In the genomic region with DNA sequence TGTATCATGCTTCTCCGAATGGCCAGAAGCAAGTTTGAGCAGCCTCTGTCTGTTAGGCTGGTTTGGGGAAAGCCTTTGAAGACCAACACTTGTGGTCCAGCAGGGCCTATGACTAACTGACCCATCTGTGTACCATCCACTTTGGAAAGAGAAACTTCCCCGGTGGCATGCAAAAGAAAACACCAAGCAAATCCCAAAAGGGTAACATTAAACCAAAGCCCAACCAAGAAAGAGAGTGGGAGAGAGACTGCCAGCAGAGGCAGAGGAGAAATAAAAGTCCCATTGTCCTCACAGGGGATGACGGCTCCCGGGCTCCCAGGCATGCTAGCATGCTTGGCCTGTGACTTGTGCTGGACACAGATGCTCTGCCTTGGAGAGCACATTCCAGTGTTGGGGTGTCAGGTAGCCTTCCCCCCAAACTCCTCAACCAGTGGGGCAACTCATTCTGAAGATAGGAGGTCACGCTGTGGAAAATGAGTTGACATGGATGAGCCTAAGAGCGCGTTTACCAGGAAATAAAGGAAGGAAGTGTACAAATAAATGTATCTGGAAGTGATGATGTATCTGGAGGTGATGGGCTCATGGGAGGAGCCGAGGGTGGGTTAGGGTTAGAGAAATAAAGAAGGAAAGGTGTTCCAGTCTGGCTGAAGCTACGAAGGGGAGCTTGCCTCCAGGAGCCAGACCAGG, we compare ENCODE assay signal across 28 mouse cellular contexts. TPM values are rescaled to one million over a fixed set of nuclear protein-coding genes. Genes with fewer than 3 reads are reported as not detected.
DNase-seq lines count a peak whose midpoint lies in the region; ATAC-seq and TF ChIP-seq lines count a peak whose summit lies in the region.
"Had no signal": no experiment of that assay in that cellular context is flagged by ENCODE, and none has a peak within 500 bp of the region (broad histone marks: within the 10 kb centered on the region; RNA-seq: fewer than 3 reads in every experiment).

No protein-coding gene starts in this region.

- peak; percentile 6 for DNase-seq in lung, embryonic 14.5 days
- DNase-seq in lung, postnatal 0 days (ENCODE audit: low spot score): no peak
- peak; percentile 76 for DNase-seq in NIH3T3 (ENCODE audit: low read depth)
- DNase-seq in embryo, embryonic 9.5 days (ENCODE audit: extremely low spot score): peak; percentile 45
- DNase-seq in forelimb bud, embryonic 11.5 days (ENCODE audit: low read depth, low spot score): peak; percentile 52
- no peak for DNase-seq in thymus, adult 2 months
- no peak for DNase-seq in spleen, postnatal 4 days (ENCODE audit: low spot score in 2 of 2)
- no peak for DNase-seq in B cell, adult 2 months
- DNase-seq: adrenal gland, adult 2 months; cerebellum, postnatal 10 days; gastrocnemius, postnatal 10 days; heart, adult 18-20 months; kidney, adult 9 months; kidney, postnatal 4 days; layer of hippocampus, adult 9-11 months; lung, adult 2 months; lung, postnatal 4 days; right cerebral cortex, postnatal 14 days; spleen, adult 18-20 months; thymus, adult 18-20 months had no signal

- WGBS in lung, embryonic 14.5 days: 54% methylated on average over 9 of the region's 9 CpGs
- 49% methylated on average over 9 of the region's 9 CpGs for WGBS in lung, postnatal 0 days
- WGBS in thymus, adult 2 months: 77% methylated on average over 9 of the region's 9 CpGs

- H3K9ac ChIP-seq in lung, embryonic 14.5 days: no peak overlapping the region
- no peak overlapping the region for H3K9ac ChIP-seq in lung, postnatal 0 days (replicated peaks; ENCODE audit: low read depth)
- H3K9ac ChIP-seq: heart, embryonic 15.5 days; hindbrain, embryonic 15.5 days; intestine, embryonic 15.5 days; limb, embryonic 12.5 days; liver, embryonic 12.5 days; midbrain, embryonic 13.5 days had no signal

- no peak for ATAC-seq in lung, embryonic 14.5 days (ENCODE audit: insufficient read depth)
- no peak for ATAC-seq in lung, postnatal 0 days
- ATAC-seq: intestine, embryonic 15.5 days; liver, embryonic 12.5 days; midbrain, embryonic 13.5 days had no signal

- H3K9me3 ChIP-seq in lung, embryonic 14.5 days (ENCODE audit: low read depth, low read length): no peaks in the 10 kb centered on the region
- H3K9me3 ChIP-seq in lung, postnatal 0 days (ENCODE audit: low read length): no peaks in the 10 kb centered on the region
- H3K9me3 ChIP-seq: forebrain, embryonic 10.5 days; heart, embryonic 15.5 days; hindbrain, embryonic 15.5 days; intestine, embryonic 15.5 days; limb, embryonic 12.5 days; midbrain, embryonic 13.5 days had no signal

- no peaks in the 10 kb centered on the region for H3K36me3 ChIP-seq in lung, embryonic 14.5 days (ENCODE audit: insufficient read depth)
- H3K36me3 ChIP-seq in lung, postnatal 0 days (ENCODE audit: insufficient read depth, low read length): no peaks in the 10 kb centered on the region
- H3K36me3 ChIP-seq in thymus, adult 2 months (ENCODE audit: control insufficient read depth, insufficient read depth, low read length): no peaks in the 10 kb centered on the region
- H3K36me3 ChIP-seq: forebrain, embryonic 10.5 days; heart, embryonic 15.5 days; hindbrain, embryonic 15.5 days; intestine, embryonic 15.5 days; limb, embryonic 12.5 days; liver, embryonic 12.5 days; midbrain, embryonic 13.5 days had no signal

- TF ChIP-seq CTCF in lung, embryonic 14.5 days (IDR thresholded peaks at IDR 0.05; ENCODE audit: low read depth): no peak
- TF ChIP-seq CTCF in lung, postnatal 0 days (IDR thresholded peaks at IDR 0.05): no peak
- TF ChIP-seq CTCF in thymus, adult 2 months (IDR thresholded peaks at IDR 0.05; ENCODE audit: borderline replicate concordance, control insufficient read depth, extremely low read depth, insufficient read depth, low read length, poor library complexity): no peak

- H3K27me3 ChIP-seq in lung, embryonic 14.5 days (ENCODE audit: insufficient read depth, low read length): peaks cover 3% of the 10 kb centered on the region; the same call in 1 of the 2 replicates
- no peaks in the 10 kb centered on the region for H3K27me3 ChIP-seq in lung, postnatal 0 days (replicated peaks; ENCODE audit: insufficient read depth, low read length)
- no peaks in the 10 kb centered on the region for H3K27me3 ChIP-seq in thymus, adult 2 months (ENCODE audit: control insufficient read depth, insufficient read depth, low read length)
- H3K27me3 ChIP-seq: CH12.LX had no signal

- no peak overlapping the region for H3K27ac ChIP-seq in lung, embryonic 14.5 days (ENCODE audit: low read depth)
- H3K27ac ChIP-seq in lung, postnatal 0 days (ENCODE audit: low read length): no peak overlapping the region
- H3K27ac ChIP-seq in thymus, adult 2 months (ENCODE audit: control insufficient read depth, insufficient read depth, low read length): no peak overlapping the region
- H3K27ac ChIP-seq: forebrain, embryonic 10.5 days; heart, embryonic 15.5 days; hindbrain, embryonic 15.5 days; intestine, embryonic 15.5 days; limb, embryonic 12.5 days; liver, embryonic 12.5 days; midbrain, embryonic 13.5 days had no signal

- TF ChIP-seq EP300 in lung, postnatal 0 days (IDR thresholded peaks at IDR 0.05): no peak

- TF ChIP-seq POLR2A in thymus, adult 2 months (IDR thresholded peaks at IDR 0.05; ENCODE audit: control insufficient read depth, extremely low read depth, insufficient read depth, low read length, poor library complexity): no peak

- no peak overlapping the region for H3K4me2 ChIP-seq in lung, embryonic 14.5 days
- H3K4me2 ChIP-seq in lung, postnatal 0 days (replicated peaks; ENCODE audit: low read depth, low read length): no peak overlapping the region
- H3K4me2 ChIP-seq: heart, embryonic 15.5 days; hindbrain, embryonic 15.5 days; intestine, embryonic 15.5 days; limb, embryonic 12.5 days; liver, embryonic 12.5 days; midbrain, embryonic 13.5 days had no signal

- H3K4me3 ChIP-seq in lung, embryonic 14.5 days (ENCODE audit: low read depth, low read length): no peak overlapping the region
- H3K4me3 ChIP-seq in lung, postnatal 0 days (ENCODE audit: low read depth, low read length): no peak overlapping the region
- no peak overlapping the region for H3K4me3 ChIP-seq in thymus, adult 2 months (ENCODE audit: control insufficient read depth, insufficient read depth, low read length)
- H3K4me3 ChIP-seq: forebrain, embryonic 10.5 days; heart, embryonic 15.5 days; hindbrain, embryonic 15.5 days; intestine, embryonic 15.5 days; limb, embryonic 12.5 days; liver, embryonic 12.5 days; midbrain, embryonic 13.5 days had no signal

- H3K4me1 ChIP-seq in lung, embryonic 14.5 days (ENCODE audit: insufficient read depth): no peaks in the 10 kb centered on the region
- H3K4me1 ChIP-seq in lung, postnatal 0 days (ENCODE audit: insufficient read depth, low read depth, low read length): no peaks in the 10 kb centered on the region; the same call in 1 of the 2 replicates
- no peaks in the 10 kb centered on the region for H3K4me1 ChIP-seq in thymus, adult 2 months (replicated peaks; ENCODE audit: control insufficient read depth, insufficient read depth, low read length)
- H3K4me1 ChIP-seq: heart, embryonic 15.5 days; intestine, embryonic 15.5 days; liver, embryonic 12.5 days had no signal

RNA-seq across cellular contexts. Expression of a gene that starts 0.9 kb away (rescaled TPM):
- polyA plus RNA-seq in lung, embryonic 14.5 days (2014; fragmentation: Nextera tagmentation; extraction: Ambion mirVana): 1.8 TPM in 2 replicates
- 1.3 and 2.0 TPM in 2 replicates for polyA plus RNA-seq in lung, postnatal 0 days (2015; fragmentation: Nextera tagmentation; extraction: Ambion mirVana)
- polyA plus RNA-seq in thymus, adult 2 months (2012; rRNA removed): 1.2 and 2.4 TPM in 2 replicates

Comparison
In these comparisons a context has a peak if more than half of its experiments do, and no peak if none do; other contexts are left out.
1. DNase-seq: peak in lung, embryonic 14.5 days (single experiment), NIH3T3 (single experiment), embryo, embryonic 9.5 days (single experiment) and forelimb bud, embryonic 11.5 days (single experiment); none in lung, postnatal 0 days (single experiment), thymus, adult 2 months (single experiment), spleen, postnatal 4 days (0 of 2) and B cell, adult 2 months (0 of 2).